Mouse (Mus musculus): ENCODE results near the gene Zfp263.

Zfp263 gene

DNA sequence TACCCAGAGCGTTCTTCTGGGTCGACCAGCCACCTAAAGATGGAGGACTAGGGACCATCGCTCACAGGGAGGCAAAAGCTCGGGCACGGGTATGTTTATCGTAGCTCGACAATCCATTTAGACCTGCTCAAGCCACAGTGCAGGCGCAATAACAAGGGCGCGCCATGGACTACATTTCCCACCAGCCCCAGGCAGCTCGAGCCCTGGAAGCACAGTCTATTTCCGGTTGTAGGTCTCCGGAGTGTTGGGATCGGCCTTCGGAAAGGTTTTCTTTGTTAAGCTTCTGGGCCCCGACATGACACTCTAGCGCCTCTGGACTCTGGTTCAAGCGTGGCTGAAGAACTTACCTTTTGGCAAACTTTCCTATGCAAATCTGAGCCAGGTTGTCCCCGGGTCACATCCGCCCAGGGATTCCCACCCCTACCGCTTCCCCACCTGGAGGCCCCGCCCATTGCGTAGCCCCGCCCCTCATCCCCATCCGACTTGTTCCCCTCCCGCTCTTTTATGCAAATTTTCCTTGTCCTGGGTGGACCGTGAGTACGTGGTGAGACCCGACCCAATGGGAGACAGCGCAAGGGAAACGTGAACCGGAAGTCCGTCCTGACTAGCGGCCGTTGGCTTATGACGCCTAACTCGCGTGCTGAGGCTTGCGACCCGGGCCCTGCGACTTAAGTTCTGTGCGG, at the start of gene Zfp263:
Gene Zfp263 (plus strand): TSS at position 591 of the 683 bp plus-strand sequence.
- in situ Hi-C loops (cut with MboI; ENCODE audit: low pct_unique_long_range_greater_than_20kb in 1 of 2, low sequenced_read_pairs in 2 of 2, unreplicated experiment in 1 of 2): no loop called here

DNA sequence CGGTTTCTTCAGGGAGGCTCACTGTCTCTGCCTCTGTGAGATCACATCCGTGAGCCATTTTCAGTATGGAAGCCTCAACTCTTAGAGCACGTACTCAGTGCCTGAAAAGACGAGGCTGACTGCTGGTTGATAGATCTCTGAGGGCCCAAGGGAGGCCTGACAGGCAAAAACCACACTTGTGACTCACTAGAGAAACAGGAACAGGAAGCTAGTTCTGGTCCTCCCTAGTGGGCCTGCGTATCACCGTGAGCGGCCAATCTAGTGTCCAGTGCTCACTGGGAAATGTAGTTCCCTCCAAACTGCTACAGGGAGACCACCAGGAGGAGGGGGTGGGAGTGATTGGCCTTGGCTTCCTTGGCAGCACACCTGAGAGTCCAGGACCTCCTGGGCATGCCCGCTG, 44.6 kb upstream of the Zfp263 start:
- in situ Hi-C loops (cut with MboI; ENCODE audit: low pct_unique_long_range_greater_than_20kb in 1 of 2, low sequenced_read_pairs in 2 of 2, unreplicated experiment in 1 of 2): no loop called here

DNA sequence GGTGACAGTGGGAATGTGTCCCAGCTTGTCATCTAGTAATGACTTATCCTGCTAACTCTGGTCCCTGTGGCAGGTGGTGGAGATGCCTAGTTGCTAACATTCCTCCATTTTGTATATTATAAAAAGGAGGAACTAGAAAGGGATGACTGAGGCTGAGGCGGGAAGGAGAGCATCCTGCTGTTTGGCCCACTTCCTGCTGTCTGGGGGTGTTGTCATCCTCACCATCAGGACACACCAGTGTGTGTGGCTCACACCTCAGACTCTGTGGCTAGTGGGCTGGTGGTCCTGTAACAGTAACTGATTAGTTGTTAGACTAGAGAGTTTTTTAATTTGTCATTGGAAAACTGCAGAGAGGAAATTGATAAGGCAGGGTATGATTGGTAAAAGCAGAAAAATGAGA, 43.0 kb upstream of the Zfp263 start:
- in situ Hi-C loops (cut with MboI; ENCODE audit: low pct_unique_long_range_greater_than_20kb in 1 of 2, low sequenced_read_pairs in 2 of 2, unreplicated experiment in 1 of 2): no loop called here

DNA sequence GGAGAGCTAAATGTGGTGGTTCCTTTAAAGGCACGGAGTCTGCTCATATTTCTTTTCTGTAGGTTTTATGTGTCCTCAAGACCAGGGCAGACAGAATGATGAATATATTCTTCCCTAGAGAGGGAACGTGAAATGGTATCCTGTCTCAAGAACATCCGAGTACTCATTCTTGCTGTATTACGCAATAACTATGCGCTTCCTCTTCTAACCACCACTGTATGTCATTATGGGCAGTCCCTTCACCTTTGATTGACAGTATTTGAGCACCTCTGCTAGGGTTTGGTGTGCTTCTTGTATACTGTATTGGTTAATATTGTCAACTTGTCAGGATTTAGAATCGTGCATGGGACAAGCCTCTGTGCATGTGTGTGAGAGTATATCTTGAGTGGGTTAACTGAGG, 37.2 kb upstream of the Zfp263 start:
- in situ Hi-C loops (cut with MboI; ENCODE audit: low pct_unique_long_range_greater_than_20kb in 1 of 2, low sequenced_read_pairs in 2 of 2, unreplicated experiment in 1 of 2): no loop called here

DNA sequence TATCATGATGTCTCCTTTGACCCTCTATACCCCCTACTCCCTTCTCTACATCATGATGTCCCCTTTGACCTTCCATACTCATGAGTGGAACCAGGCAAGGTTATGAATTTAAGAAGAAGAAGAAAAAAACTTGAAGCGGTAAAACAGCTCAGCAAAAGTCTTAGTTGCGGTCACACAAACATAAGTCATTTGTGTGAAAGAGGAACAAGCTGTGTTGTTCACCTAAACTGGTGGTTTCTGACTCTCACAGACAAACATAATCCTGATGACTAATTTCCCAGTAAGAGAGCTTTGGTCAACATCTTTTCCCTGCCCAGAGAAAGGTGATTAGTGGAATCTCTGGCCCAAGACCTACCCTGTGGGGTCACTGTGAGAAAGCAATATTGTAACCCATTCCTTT, 29.2 kb upstream of the Zfp263 start:
- in situ Hi-C loops (cut with MboI; ENCODE audit: low pct_unique_long_range_greater_than_20kb in 1 of 2, low sequenced_read_pairs in 2 of 2, unreplicated experiment in 1 of 2): no loop called here

DNA sequence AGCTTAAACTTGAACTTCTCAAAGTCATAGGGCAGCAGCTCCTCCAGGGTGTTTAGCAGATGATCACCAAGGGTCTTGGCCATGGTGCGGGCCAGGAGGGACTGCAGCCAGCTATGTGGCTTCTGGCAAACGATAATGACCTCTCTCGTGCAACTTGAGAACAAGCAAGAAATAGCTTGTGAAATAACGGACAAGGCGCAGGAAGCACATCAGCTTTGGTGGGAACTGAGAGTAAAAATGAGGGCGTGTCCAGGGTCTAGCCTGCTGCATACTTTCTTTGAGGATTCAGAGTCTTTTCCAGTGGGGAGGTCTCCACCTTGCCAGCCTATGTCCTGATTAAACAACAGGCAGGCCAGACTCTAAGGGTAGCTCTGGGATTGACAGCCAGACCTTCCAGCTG, 25.9 kb upstream of the Zfp263 start, which contains the start of gene Mefv:
Gene Mefv (minus strand): TSS at position 118 of the 400 bp plus-strand sequence.
- in situ Hi-C loops (cut with MboI; ENCODE audit: low pct_unique_long_range_greater_than_20kb in 1 of 2, low sequenced_read_pairs in 2 of 2, unreplicated experiment in 1 of 2): no loop called here

DNA sequence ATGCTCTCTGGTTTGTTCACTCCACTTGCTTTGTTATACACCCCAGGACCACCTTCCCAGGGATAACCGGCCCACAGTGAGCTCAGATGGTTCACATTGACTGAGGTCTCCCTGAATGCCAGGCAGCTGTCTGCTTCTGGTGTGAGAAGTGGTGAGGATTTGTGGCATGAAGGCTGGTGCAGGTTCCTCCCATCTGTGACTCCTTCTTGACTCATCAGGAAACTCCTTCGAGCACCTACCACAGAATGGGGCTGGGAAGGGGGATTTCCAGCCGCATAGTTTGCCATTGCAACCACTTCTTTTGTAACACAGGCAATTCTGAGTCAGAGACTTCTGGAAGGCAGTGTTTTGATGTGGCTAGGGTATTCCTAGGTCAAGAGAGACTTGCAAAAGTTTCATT, 20.7 kb upstream of the Zfp263 start:
- in situ Hi-C loops (cut with MboI; ENCODE audit: low pct_unique_long_range_greater_than_20kb in 1 of 2, low sequenced_read_pairs in 2 of 2, unreplicated experiment in 1 of 2): no loop called here

DNA sequence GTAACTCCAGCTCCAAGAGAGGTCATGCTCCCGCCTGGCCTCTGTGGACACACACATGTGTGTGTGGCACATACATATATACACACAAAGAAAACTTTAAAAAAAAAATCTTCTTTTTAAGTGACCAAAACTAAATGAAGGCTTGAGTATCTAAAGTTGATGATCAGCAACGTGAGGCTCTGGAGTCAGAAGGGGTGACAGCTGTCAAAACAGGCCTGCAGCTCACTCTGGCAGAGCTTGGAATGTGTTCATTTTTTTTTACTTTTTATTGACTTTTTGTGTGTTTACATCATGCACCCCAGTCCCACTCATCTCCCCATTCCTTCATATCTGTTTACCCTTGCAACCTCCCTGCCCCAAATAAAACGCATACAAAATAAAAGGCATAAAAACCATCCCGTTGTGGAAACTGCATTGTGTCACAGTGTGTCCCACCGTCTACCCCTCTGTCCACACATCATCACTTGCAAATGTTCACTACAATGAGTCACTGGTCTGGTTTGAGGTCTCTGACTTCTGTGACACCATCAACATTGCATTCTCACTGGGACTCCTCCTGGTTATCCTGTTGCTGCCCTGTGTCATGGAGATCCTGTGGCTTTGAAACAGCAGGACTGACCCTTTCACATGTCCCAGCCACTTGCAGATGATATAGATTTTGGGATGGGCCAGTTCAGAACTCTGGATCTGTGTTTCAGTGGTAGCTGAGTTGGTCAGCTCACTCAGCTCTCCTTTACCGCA, 15.7 kb upstream of the Zfp263 start:
- in situ Hi-C loops (cut with MboI; ENCODE audit: low pct_unique_long_range_greater_than_20kb in 1 of 2, low sequenced_read_pairs in 2 of 2, unreplicated experiment in 1 of 2): no loop called here

DNA sequence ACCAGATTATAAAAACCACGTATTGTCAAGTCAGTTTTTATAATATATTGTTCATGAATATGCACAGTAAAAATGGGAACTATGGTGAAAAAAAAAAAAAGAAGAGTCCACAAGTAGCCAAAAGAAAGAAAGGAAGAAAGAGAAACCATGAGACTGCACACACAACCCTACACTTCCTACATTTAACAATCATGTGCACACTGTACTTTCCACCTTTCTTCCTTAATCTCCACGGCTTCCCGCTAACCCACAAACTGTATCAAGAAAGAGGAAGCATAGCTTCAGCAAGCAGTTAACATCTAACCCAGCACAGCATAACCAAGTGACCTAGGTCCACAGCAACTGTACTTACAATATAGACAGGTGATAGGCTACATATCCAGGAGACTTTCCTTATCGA, 11.3 kb upstream of the Zfp263 start:
- in situ Hi-C loops (cut with MboI; ENCODE audit: low pct_unique_long_range_greater_than_20kb in 1 of 2, low sequenced_read_pairs in 2 of 2, unreplicated experiment in 1 of 2): no loop called here

DNA sequence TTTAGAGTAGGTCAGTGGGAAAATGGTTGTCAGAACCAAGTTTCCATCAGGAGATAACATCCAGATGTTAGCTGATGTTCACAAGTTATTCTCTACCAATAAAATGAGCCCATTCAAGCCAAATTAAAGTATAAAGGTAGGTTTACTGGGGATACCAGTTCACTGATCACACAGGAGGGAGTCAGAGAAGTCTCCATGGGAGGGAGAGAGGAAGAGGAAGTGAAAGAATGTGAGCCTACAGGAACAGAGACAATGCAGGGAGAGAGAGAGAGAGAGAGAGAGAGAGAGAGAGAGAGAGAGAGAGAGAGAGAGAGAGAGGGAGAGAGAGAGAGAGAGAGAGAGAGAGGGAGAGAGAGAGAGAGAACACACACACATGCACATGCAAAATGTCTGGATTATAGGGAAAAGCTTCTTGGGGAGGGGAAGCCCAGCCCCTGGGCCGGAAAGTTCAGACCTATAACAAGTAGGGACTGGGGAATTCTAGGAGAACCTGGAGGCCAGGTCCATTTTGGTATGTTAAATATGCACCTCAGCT, 10.6 kb upstream of the Zfp263 start:
- in situ Hi-C loops (cut with MboI; ENCODE audit: low pct_unique_long_range_greater_than_20kb in 1 of 2, low sequenced_read_pairs in 2 of 2, unreplicated experiment in 1 of 2): no loop called here

DNA sequence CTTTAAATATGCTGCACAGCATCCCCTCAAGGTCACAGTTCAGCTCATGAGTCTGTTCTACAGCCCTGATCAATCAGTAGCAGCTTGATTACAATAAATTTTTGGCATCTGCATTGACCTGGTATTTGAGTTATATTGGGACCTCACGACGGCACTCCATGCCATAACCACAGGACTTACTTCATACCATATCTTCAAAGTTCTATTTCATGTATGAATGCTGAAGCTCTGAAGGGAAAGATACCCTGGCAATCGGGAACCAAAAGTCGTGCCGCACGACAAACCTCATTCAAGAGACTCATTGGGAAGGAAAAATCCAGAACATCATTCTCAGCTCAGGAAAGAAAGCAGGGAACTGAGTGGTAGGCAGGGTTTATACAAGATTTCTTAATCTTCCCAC, 1.4 kb upstream of the Zfp263 start:
- in situ Hi-C loops (cut with MboI; ENCODE audit: low pct_unique_long_range_greater_than_20kb in 1 of 2, low sequenced_read_pairs in 2 of 2, unreplicated experiment in 1 of 2): no loop called here

DNA sequence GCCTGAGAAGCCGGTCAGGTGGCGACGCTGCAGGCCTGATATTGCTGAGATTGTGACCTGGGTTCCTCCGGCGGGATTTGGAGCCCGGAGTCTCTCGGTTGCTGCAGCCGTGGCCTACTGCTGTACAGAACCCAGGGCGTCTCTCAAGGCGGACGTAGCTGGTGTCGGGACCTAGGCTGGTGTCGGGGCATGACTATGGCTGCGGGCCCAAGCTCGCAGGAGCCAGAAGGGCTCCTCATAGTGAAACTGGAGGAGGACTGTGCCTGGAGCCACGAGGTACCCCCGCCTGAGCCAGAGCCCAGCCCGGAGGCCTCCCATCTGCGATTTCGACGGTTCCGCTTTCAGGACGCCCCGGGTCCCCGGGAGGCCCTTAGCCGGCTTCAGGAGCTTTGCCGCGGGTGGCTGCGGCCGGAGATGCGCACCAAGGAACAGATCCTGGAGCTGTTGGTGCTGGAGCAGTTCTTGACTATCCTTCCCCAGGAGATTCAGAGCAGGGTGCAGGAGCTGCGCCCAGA, 350 bp downstream of the Zfp263 start:
- in situ Hi-C loops (cut with MboI; ENCODE audit: low pct_unique_long_range_greater_than_20kb in 1 of 2, low sequenced_read_pairs in 2 of 2, unreplicated experiment in 1 of 2): no loop called here

DNA sequence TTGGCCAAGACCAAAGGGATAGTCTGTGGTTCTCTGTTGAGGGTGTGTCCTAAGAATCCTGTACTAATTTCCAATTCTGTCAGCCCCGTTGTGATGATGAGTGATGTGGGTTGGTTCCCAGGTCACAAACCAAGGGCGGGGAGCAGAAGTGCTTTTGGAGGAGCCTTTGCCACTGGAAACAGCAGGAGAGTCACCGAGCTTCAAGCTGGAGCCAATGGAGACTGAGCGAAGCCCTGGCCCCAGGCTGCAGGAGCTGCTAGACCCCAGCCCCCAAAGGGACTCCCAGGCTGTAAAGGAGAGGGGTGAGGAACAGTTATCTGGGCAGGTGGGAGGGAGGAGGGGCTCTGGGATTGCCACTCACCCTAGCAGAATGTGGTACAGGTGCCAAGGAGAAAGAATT, 1.8 kb downstream of the Zfp263 start:
- in situ Hi-C loops (cut with MboI; ENCODE audit: low pct_unique_long_range_greater_than_20kb in 1 of 2, low sequenced_read_pairs in 2 of 2, unreplicated experiment in 1 of 2): no loop called here

DNA sequence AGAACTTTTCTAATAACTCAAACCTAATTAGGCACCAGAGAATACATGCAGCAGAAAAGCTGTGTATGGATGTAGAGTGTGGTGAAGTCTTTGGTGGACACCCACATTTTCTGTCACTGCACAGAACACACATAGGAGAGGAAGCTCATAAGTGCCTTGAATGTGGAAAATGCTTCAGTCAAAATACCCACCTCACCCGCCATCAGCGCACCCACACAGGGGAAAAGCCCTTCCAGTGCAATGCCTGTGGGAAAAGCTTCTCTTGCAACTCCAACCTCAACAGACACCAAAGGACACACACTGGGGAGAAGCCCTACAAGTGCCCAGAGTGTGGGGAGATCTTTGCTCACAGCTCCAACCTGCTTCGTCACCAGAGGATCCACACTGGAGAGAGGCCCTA, 5.1 kb downstream of the Zfp263 start:
- in situ Hi-C loops (cut with MboI; ENCODE audit: low pct_unique_long_range_greater_than_20kb in 1 of 2, low sequenced_read_pairs in 2 of 2, unreplicated experiment in 1 of 2): no loop called here

DNA sequence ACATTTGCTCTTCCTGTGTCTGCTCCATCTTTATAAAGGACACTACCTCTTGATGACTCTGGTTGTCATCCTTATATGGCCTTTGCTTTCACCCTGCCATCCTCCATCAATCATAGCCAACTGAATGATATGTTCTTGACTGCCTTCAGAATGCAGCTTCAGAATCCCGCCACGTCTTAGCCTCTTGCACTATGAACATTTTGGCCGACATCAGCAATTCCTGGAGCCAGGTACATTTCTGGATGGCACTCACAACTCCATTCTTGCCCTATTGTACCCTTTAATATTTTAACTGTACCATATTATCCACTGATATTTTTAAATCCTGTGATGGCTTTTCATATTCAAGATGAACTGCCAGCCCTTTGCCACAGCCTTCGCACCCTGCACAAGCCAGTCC, 27.7 kb downstream of the Zfp263 start:
- in situ Hi-C loops (cut with MboI; ENCODE audit: low pct_unique_long_range_greater_than_20kb in 1 of 2, low sequenced_read_pairs in 2 of 2, unreplicated experiment in 1 of 2): no loop called here

DNA sequence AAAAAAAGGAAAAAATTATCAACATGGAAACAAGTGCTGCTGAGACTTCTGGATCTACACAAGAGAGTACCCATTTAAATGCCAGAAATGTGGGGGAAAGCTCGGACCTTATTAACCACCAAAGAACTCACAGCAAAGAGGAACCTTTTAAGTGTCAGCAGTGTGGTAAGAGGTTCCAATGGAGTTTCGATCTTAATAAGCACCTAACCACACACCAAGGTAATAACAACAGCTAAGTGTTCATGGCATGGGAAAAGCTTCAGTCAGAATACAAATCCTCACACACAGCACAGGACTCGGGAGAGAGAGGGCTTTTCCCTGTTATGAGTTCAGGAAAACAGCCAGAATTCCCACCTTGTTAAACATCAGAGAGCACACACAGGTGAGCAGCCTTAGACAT, 32.5 kb downstream of the Zfp263 start:
- in situ Hi-C loops (cut with MboI; ENCODE audit: low pct_unique_long_range_greater_than_20kb in 1 of 2, low sequenced_read_pairs in 2 of 2, unreplicated experiment in 1 of 2): no loop called here

DNA sequence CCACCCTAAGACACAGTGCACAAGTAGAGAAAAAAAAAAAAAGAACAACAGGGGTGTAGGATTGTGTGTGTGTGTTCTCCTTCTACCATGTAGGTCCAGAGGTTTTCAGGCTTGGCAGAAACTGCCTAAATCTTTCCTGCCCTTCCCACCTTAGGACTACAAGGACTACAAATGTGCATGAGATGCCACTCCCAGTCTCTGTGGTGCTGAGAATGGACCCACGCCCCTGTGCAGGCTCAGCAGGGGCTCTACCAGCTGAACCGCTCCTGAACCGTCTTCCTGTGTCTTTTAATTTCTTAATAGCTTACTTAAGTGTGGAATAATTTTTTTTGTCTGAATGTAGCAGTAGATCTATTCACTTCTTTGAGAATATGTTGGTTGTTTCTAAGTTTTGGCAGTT, 34.1 kb downstream of the Zfp263 start:
- in situ Hi-C loops (cut with MboI; ENCODE audit: low pct_unique_long_range_greater_than_20kb in 1 of 2, low sequenced_read_pairs in 2 of 2, unreplicated experiment in 1 of 2): no loop called here

DNA sequence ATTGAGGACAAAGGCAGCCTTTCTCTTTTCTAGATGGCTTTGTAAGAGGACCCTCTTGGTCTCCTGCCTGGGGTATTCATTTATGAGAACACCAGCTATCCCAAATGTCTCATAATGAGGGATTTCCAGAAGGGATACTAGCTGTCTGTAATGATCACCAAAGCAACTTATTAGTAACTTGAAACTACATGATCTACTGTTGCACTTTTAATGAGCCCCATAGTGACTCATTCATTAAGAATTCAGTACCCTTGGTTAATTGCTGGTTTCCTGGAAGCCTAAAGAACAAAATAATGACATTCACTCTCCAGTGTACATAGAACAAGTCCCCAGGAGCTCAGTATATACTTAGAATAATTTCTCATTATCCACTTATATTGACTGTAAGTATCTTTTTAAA, 37.3 kb downstream of the Zfp263 start:
- in situ Hi-C loops (cut with MboI; ENCODE audit: low pct_unique_long_range_greater_than_20kb in 1 of 2, low sequenced_read_pairs in 2 of 2, unreplicated experiment in 1 of 2): no loop called here

DNA sequence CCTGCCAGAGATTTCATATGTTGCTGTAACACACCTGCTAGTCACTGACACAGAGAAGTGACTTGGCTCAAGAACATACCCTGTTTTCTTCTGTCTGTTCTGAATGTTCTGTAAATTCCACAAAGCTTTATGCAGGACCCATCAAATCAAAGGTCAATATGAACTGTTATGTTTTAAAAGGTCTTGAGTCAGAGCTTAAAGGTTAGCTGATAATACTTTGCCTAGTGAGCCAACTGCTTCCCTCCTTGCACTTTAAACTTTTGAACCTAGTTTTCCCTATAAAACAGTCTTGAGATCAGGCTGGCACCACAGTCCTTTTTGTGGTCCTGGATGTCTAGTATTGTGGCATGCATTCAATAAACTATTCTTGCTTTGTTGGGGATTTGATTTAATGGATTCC, 44.5 kb downstream of the Zfp263 start:
- in situ Hi-C loops (cut with MboI; ENCODE audit: low pct_unique_long_range_greater_than_20kb in 1 of 2, low sequenced_read_pairs in 2 of 2, unreplicated experiment in 1 of 2): no loop called here
